Mouse (Mus musculus): ENCODE results near the gene Sobp. TPM values are rescaled to one million over a fixed set of nuclear protein-coding genes. Genes with fewer than 3 reads are reported as not detected.

Gene Sobp
- polyA plus RNA-seq, 1 experiment = 14.7 TPM

- Histone ChIP-seq H3K4me3 (replicated peaks; ENCODE audit: insufficient read depth, low read depth, low read length) (no peak overlapping the region), H3K27ac (ENCODE audit: insufficient read depth, low read length) (no peak overlapping the region), H3K4me1 (ENCODE audit: control insufficient read depth, insufficient read depth, low read length) (no peaks in the 10 kb centered on the region; the same call in 1 of the 2 replicates), H3K27me3 (ENCODE audit: control insufficient read depth, insufficient read depth, low read length) (no peaks in the 10 kb centered on the region)
- WGBS = 61% methylated on average over 9 of the region's 9 CpGs
- no peak for TF ChIP-seq POLR2A (IDR thresholded peaks at IDR 0.05; ENCODE audit: borderline replicate concordance, insufficient read depth, low read length)
- TF ChIP-seq CTCF (IDR thresholded peaks at IDR 0.05; ENCODE audit: borderline replicate concordance, insufficient read depth, low read depth, low read length) = no peak
- no peak for DNase-seq
These were observed 147.3 kb downstream of the Sobp start for GRCm38 (mm10) chr10:43027006-43027405.

GRCm38 (mm10) chr10:43023454-43024194, 150.7 kb downstream of the Sobp start:
- H3K27me3 ChIP-seq (ENCODE audit: control insufficient read depth, insufficient read depth, low read length) = no peaks in the 10 kb centered on the region
- DNase-seq = no peak
- no peak overlapping the region for H3K27ac ChIP-seq (ENCODE audit: insufficient read depth, low read length)
- no peak overlapping the region for H3K4me3 ChIP-seq (replicated peaks; ENCODE audit: insufficient read depth, low read depth, low read length)
- WGBS = 68% methylated on average over 10 of the region's 10 CpGs
- no peaks in the 10 kb centered on the region; the same call in 1 of the 2 replicates for H3K4me1 ChIP-seq (ENCODE audit: control insufficient read depth, insufficient read depth, low read length)
- TF ChIP-seq POLR2A (IDR thresholded peaks at IDR 0.05; ENCODE audit: borderline replicate concordance, insufficient read depth, low read length) (no peak), CTCF (IDR thresholded peaks at IDR 0.05; ENCODE audit: borderline replicate concordance, insufficient read depth, low read depth, low read length) (no peak)

GRCm38 (mm10) chr10:43022190-43022761, 152.1 kb downstream of the Sobp start:
- H3K4me1 ChIP-seq (ENCODE audit: control insufficient read depth, insufficient read depth, low read length) = no peaks in the 10 kb centered on the region
- no peaks in the 10 kb centered on the region for H3K27me3 ChIP-seq (ENCODE audit: control insufficient read depth, insufficient read depth, low read length)
- WGBS = 28% methylated on average over 29 of the region's 29 CpGs
- no peak overlapping the region for H3K27ac ChIP-seq (ENCODE audit: insufficient read depth, low read length)
- no peak for TF ChIP-seq CTCF (IDR thresholded peaks at IDR 0.05; ENCODE audit: borderline replicate concordance, insufficient read depth, low read depth, low read length)
- no peak for TF ChIP-seq POLR2A (IDR thresholded peaks at IDR 0.05; ENCODE audit: borderline replicate concordance, insufficient read depth, low read length)
- no peak overlapping the region for H3K4me3 ChIP-seq (replicated peaks; ENCODE audit: insufficient read depth, low read depth, low read length)
- DNase-seq = peak; percentile 26 to 29

- no peaks in the 10 kb centered on the region for H3K4me1 ChIP-seq (ENCODE audit: control insufficient read depth, insufficient read depth, low read length)
- DNase-seq = peak; percentile 63 to 69
- H3K4me3 ChIP-seq (replicated peaks; ENCODE audit: insufficient read depth, low read depth, low read length) = peak overlapping the region; percentile 43
- H3K27me3 ChIP-seq (ENCODE audit: control insufficient read depth, insufficient read depth, low read length) = no peaks in the 10 kb centered on the region
- 1% methylated on average over 68 of the region's 69 CpGs for WGBS
- TF ChIP-seq POLR2A (IDR thresholded peaks at IDR 0.05; ENCODE audit: borderline replicate concordance, insufficient read depth, low read length) (0 out of 2 replicates have a peak, but pooled peaks have one; percentile 24), CTCF (IDR thresholded peaks at IDR 0.05; ENCODE audit: borderline replicate concordance, insufficient read depth, low read depth, low read length) (no peak)
- H3K27ac ChIP-seq (ENCODE audit: insufficient read depth, low read length) = no peak overlapping the region
These were observed 152.7 kb downstream of the Sobp start for GRCm38 (mm10) chr10:43021512-43022116.

- Histone ChIP-seq H3K27me3 (ENCODE audit: control insufficient read depth, insufficient read depth, low read length) (no peaks in the 10 kb centered on the region), H3K4me3 (replicated peaks; ENCODE audit: insufficient read depth, low read depth, low read length) (peak overlapping the region; percentile 66), H3K27ac (ENCODE audit: insufficient read depth, low read length) (peak overlapping the region; percentile 11), H3K4me1 (ENCODE audit: control insufficient read depth, insufficient read depth, low read length) (no peaks in the 10 kb centered on the region)
- 4% methylated on average over 35 of the region's 35 CpGs for WGBS
- 0 out of 2 replicates have a peak, but pooled peaks have one; percentile 24 for TF ChIP-seq POLR2A (IDR thresholded peaks at IDR 0.05; ENCODE audit: borderline replicate concordance, insufficient read depth, low read length)
- TF ChIP-seq CTCF (IDR thresholded peaks at IDR 0.05; ENCODE audit: borderline replicate concordance, insufficient read depth, low read depth, low read length) = no peak
- peak; percentile 75 to 79 for DNase-seq
These were observed 153.3 kb downstream of the Sobp start for GRCm38 (mm10) chr10:43021017-43021416.

- Histone ChIP-seq H3K27me3 (ENCODE audit: control insufficient read depth, insufficient read depth, low read length) (no peaks in the 10 kb centered on the region), H3K4me3 (replicated peaks; ENCODE audit: insufficient read depth, low read depth, low read length) (no peak overlapping the region), H3K27ac (ENCODE audit: insufficient read depth, low read length) (no peak overlapping the region), H3K4me1 (ENCODE audit: control insufficient read depth, insufficient read depth, low read length) (no peaks in the 10 kb centered on the region; the same call in 1 of the 2 replicates)
- WGBS = 88% methylated on average over 5 of the region's 5 CpGs
- no peak for DNase-seq
- no peak for TF ChIP-seq CTCF (IDR thresholded peaks at IDR 0.05; ENCODE audit: borderline replicate concordance, insufficient read depth, low read depth, low read length)
- TF ChIP-seq POLR2A (IDR thresholded peaks at IDR 0.05; ENCODE audit: borderline replicate concordance, insufficient read depth, low read length) = no peak
These were observed 159.5 kb downstream of the Sobp start for GRCm38 (mm10) chr10:43014782-43015181.

GRCm38 (mm10) chr10:43014358-43014757, 160.0 kb downstream of the Sobp start:
- no peak overlapping the region for H3K4me3 ChIP-seq (replicated peaks; ENCODE audit: insufficient read depth, low read depth, low read length)
- DNase-seq = no peak
- WGBS = 92% methylated on average over 4 of the region's 4 CpGs
- H3K27me3 ChIP-seq (ENCODE audit: control insufficient read depth, insufficient read depth, low read length) = no peaks in the 10 kb centered on the region
- H3K27ac ChIP-seq (ENCODE audit: insufficient read depth, low read length) = no peak overlapping the region
- no peaks in the 10 kb centered on the region; the same call in 1 of the 2 replicates for H3K4me1 ChIP-seq (ENCODE audit: control insufficient read depth, insufficient read depth, low read length)
- TF ChIP-seq CTCF (IDR thresholded peaks at IDR 0.05; ENCODE audit: borderline replicate concordance, insufficient read depth, low read depth, low read length) (no peak), POLR2A (IDR thresholded peaks at IDR 0.05; ENCODE audit: borderline replicate concordance, insufficient read depth, low read length) (no peak)

All from cerebellum, adult 2 months (tissue).